Mouse (Mus musculus): Measurements from ENCODE around the gene Ssbp2. TPM values are rescaled to one million over a fixed set of nuclear protein-coding genes. Genes with fewer than 3 reads are reported as not detected.

Ssbp2 gene
- polyA plus RNA-seq, 1 experiment from 2014 or later, result 225 TPM

GRCm38 (mm10) chr13:91462893-91463481 is 2.9 kb downstream of the Ssbp2 start:
- no peak for ATAC-seq (ENCODE audit: low FRiP score, low read depth)
- Histone ChIP-seq H3K4me1 (peaks cover 28% of the 10 kb centered on the region), H3K4me3 (peak overlapping the region; percentile 94), H3K9me3 (no peaks in the 10 kb centered on the region), H3K27ac (no peak overlapping the region), H3K4me2 (replicated peaks) (peak overlapping the region; percentile 79), H3K9ac (no peak overlapping the region), H3K36me3 (no peaks in the 10 kb centered on the region), H3K27me3 (no peaks in the 10 kb centered on the region)
- 25% methylated on average over 9 of the region's 9 CpGs for WGBS

- H3K9me3 ChIP-seq, result no peaks in the 10 kb centered on the region
- H3K4me1 ChIP-seq, result peaks cover 12% of the 10 kb centered on the region
- 75% methylated on average over 8 of the region's 8 CpGs for WGBS
- no peak for ATAC-seq (ENCODE audit: low FRiP score, low read depth)
- H3K27ac ChIP-seq, result no peak overlapping the region
- no peak overlapping the region for H3K4me3 ChIP-seq
- H3K36me3 ChIP-seq, result no peaks in the 10 kb centered on the region
- no peak overlapping the region for H3K4me2 ChIP-seq (replicated peaks)
- no peaks in the 10 kb centered on the region for H3K27me3 ChIP-seq
- no peak overlapping the region for H3K9ac ChIP-seq
These were observed 5.1 kb downstream of the Ssbp2 start for GRCm38 (mm10) chr13:91465002-91465715.

- peaks cover 28% of the 10 kb centered on the region for H3K4me1 ChIP-seq
- no peaks in the 10 kb centered on the region for H3K9me3 ChIP-seq
- no peak overlapping the region for H3K4me2 ChIP-seq (replicated peaks)
- H3K4me3 ChIP-seq, result no peak overlapping the region
- no peaks in the 10 kb centered on the region for H3K36me3 ChIP-seq
- no peak for ATAC-seq (ENCODE audit: low FRiP score, low read depth)
- no peak overlapping the region for H3K27ac ChIP-seq
- H3K9ac ChIP-seq, result no peak overlapping the region
- no peaks in the 10 kb centered on the region for H3K27me3 ChIP-seq
- whole genome bisulfite sequencing, result 37% methylated on average over 2 of the region's 2 CpGs
These were observed 11.5 kb downstream of the Ssbp2 start for GRCm38 (mm10) chr13:91471566-91471965.

- no peaks in the 10 kb centered on the region for H3K36me3 ChIP-seq
- WGBS, result 77% methylated on average over 2 of the region's 2 CpGs
- no peaks in the 10 kb centered on the region for H3K27me3 ChIP-seq
- no peak for ATAC-seq (ENCODE audit: low FRiP score, low read depth)
- H3K4me3 ChIP-seq, result no peak overlapping the region
- H3K27ac ChIP-seq, result no peak overlapping the region
- no peaks in the 10 kb centered on the region for H3K9me3 ChIP-seq
- peaks cover 28% of the 10 kb centered on the region for H3K4me1 ChIP-seq
- no peak overlapping the region for H3K4me2 ChIP-seq (replicated peaks)
- no peak overlapping the region for H3K9ac ChIP-seq
These were observed 11.9 kb downstream of the Ssbp2 start for GRCm38 (mm10) chr13:91471980-91472379.

DNA sequence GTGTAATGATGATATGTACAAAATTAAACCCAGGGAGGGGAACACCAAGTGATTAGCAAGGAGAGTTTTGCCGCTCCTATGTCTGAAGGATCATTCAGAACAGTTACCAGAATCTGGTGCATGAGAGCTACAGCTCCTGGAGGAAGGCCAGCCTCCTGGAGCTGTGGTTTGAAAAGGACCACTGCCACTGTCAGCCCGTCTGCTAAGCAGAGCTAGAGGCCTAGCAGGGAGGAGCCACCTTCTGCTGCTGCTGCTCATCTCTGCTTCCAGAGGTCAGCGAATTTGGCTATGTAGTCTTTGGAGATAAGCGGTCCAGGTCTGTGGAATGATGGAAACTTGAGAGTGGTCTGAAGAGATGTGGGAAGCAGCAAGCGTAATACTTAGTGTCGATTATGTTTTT is 13.4 kb downstream of the Ssbp2 start:
- Histone ChIP-seq H3K27ac (no peak overlapping the region), H3K9me3 (no peaks in the 10 kb centered on the region), H3K27me3 (no peaks in the 10 kb centered on the region), H3K9ac (no peak overlapping the region), H3K36me3 (no peaks in the 10 kb centered on the region), H3K4me1 (peaks cover 39% of the 10 kb centered on the region), H3K4me2 (replicated peaks) (no peak overlapping the region), H3K4me3 (no peak overlapping the region)
- 71% methylated on average over 6 of the region's 6 CpGs for WGBS
- no peak for ATAC-seq (ENCODE audit: low FRiP score, low read depth)

- Histone ChIP-seq H3K36me3 (no peaks in the 10 kb centered on the region), H3K4me3 (no peak overlapping the region), H3K9me3 (no peaks in the 10 kb centered on the region), H3K27ac (no peak overlapping the region), H3K9ac (no peak overlapping the region), H3K27me3 (no peaks in the 10 kb centered on the region), H3K4me1 (peaks cover 39% of the 10 kb centered on the region), H3K4me2 (replicated peaks) (no peak overlapping the region)
- ATAC-seq (ENCODE audit: low FRiP score, low read depth), result no peak
- WGBS, result 42% methylated on average over 1 of the region's 1 CpGs
These were observed 13.9 kb downstream of the Ssbp2 start for GRCm38 (mm10) chr13:91474027-91474426.

GRCm38 (mm10) chr13:91475888-91476287 is 15.8 kb downstream of the Ssbp2 start:
- no peaks in the 10 kb centered on the region for H3K9me3 ChIP-seq
- no peaks in the 10 kb centered on the region for H3K36me3 ChIP-seq
- H3K9ac ChIP-seq, result no peak overlapping the region
- H3K4me2 ChIP-seq (replicated peaks), result no peak overlapping the region
- peaks cover 38% of the 10 kb centered on the region for H3K4me1 ChIP-seq
- ATAC-seq (ENCODE audit: low FRiP score, low read depth), result no peak
- H3K4me3 ChIP-seq, result no peak overlapping the region
- H3K27me3 ChIP-seq, result no peaks in the 10 kb centered on the region
- no peak overlapping the region for H3K27ac ChIP-seq

GRCm38 (mm10) chr13:91476596-91477100 is 16.6 kb downstream of the Ssbp2 start:
- no peak overlapping the region for H3K4me3 ChIP-seq
- no peak for ATAC-seq (ENCODE audit: low FRiP score, low read depth)
- no peaks in the 10 kb centered on the region for H3K36me3 ChIP-seq
- no peaks in the 10 kb centered on the region for H3K9me3 ChIP-seq
- no peak overlapping the region for H3K4me2 ChIP-seq (replicated peaks)
- 96% methylated on average over 1 of the region's 1 CpGs for WGBS
- no peaks in the 10 kb centered on the region for H3K27me3 ChIP-seq
- H3K27ac ChIP-seq, result no peak overlapping the region
- H3K9ac ChIP-seq, result no peak overlapping the region
- H3K4me1 ChIP-seq, result peaks cover 30% of the 10 kb centered on the region

- Histone ChIP-seq H3K4me1 (peaks cover 23% of the 10 kb centered on the region), H3K9me3 (no peaks in the 10 kb centered on the region), H3K9ac (no peak overlapping the region), H3K4me3 (no peak overlapping the region), H3K4me2 (replicated peaks) (no peak overlapping the region), H3K36me3 (no peaks in the 10 kb centered on the region), H3K27me3 (no peaks in the 10 kb centered on the region), H3K27ac (no peak overlapping the region)
- 35% methylated on average over 4 of the region's 4 CpGs for WGBS
- no peak for ATAC-seq (ENCODE audit: low FRiP score, low read depth)
These were observed 17.9 kb downstream of the Ssbp2 start for GRCm38 (mm10) chr13:91478011-91478410.

DNA sequence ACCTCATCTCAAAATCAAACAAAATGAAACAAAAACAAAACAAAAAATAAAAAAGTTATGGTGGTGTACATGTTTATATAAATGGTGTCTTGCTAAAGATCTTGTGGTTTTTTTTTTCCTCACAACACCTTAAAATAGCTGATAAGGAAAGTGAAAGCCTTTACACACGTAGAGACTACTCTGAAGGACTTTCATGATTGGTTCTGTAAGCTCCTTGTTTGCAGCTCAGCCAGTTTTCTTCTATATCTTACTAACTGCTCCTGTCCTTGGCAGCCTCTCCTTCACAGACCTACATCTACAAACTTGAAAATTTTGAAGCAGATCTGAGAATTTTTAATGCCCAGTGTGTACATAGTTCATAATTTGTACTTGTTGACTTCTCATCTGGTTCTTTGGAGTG is 24.2 kb downstream of the Ssbp2 start:
- no peak for ATAC-seq (ENCODE audit: low FRiP score, low read depth)
- Histone ChIP-seq H3K4me2 (replicated peaks) (no peak overlapping the region), H3K36me3 (no peaks in the 10 kb centered on the region; the same call in 1 of the 2 replicates), H3K27me3 (no peaks in the 10 kb centered on the region), H3K4me1 (peaks cover 12% of the 10 kb centered on the region), H3K9ac (no peak overlapping the region), H3K27ac (no peak overlapping the region), H3K9me3 (no peaks in the 10 kb centered on the region), H3K4me3 (no peak overlapping the region)
- 96% methylated on average over 1 of the region's 1 CpGs for WGBS

GRCm38 (mm10) chr13:91492133-91492532 is 32.0 kb downstream of the Ssbp2 start:
- 82% methylated on average over 4 of the region's 4 CpGs for WGBS
- Histone ChIP-seq H3K27me3 (no peaks in the 10 kb centered on the region), H3K36me3 (peaks cover 9% of the 10 kb centered on the region), H3K4me2 (replicated peaks) (no peak overlapping the region), H3K9me3 (no peaks in the 10 kb centered on the region), H3K4me1 (0 out of 2 replicates have a peak, but pooled peaks cover 10% of the 10 kb centered on the region), H3K27ac (no peak overlapping the region), H3K9ac (no peak overlapping the region), H3K4me3 (no peak overlapping the region)
- no peak for ATAC-seq (ENCODE audit: low FRiP score, low read depth)

DNA sequence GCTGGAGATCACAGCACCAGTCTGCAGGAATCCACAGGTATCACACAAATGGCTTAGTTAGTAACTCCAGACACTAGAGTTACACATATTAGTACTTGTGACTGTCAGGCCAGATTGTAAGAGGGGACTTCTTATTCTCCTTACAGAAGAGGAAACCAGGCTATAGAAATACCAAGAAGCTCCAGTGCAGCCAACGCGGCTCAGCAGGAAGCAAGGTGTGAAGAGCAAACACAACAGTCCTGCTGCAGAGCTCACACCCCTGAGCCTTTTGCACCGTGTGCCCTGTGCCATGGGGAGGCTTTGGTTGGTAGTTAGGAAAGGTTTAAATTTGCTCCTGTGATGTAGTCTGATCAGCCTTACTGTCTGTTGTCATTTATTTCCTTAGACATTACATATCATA is 37.0 kb downstream of the Ssbp2 start:
- Histone ChIP-seq H3K4me1 (peaks cover 12% of the 10 kb centered on the region), H3K4me2 (replicated peaks) (no peak overlapping the region), H3K9ac (no peak overlapping the region), H3K4me3 (no peak overlapping the region), H3K36me3 (peaks cover 18% of the 10 kb centered on the region), H3K27ac (no peak overlapping the region), H3K27me3 (no peaks in the 10 kb centered on the region), H3K9me3 (no peaks in the 10 kb centered on the region)
- WGBS, result 46% methylated on average over 3 of the region's 3 CpGs
- ATAC-seq (ENCODE audit: low FRiP score, low read depth), result no peak

GRCm38 (mm10) chr13:91501735-91502134 is 41.7 kb downstream of the Ssbp2 start:
- Histone ChIP-seq H3K27me3 (no peaks in the 10 kb centered on the region), H3K4me1 (peaks cover 21% of the 10 kb centered on the region), H3K4me3 (no peak overlapping the region), H3K9me3 (no peaks in the 10 kb centered on the region), H3K36me3 (peaks cover 13% of the 10 kb centered on the region), H3K27ac (no peak overlapping the region), H3K4me2 (replicated peaks) (no peak overlapping the region), H3K9ac (no peak overlapping the region)
- WGBS, result 98% methylated on average over 3 of the region's 3 CpGs
- no peak for ATAC-seq (ENCODE audit: low FRiP score, low read depth)
